Mouse (Mus musculus): ENCODE data around the gene 2900026A02Rik. TPM values are rescaled to one million over a fixed set of nuclear protein-coding genes. Genes with fewer than 3 reads are reported as not detected.

2900026A02Rik gene
- total and polyA plus RNA-seq, 2 experiments: 8.0 to 29.2 TPM

DNA sequence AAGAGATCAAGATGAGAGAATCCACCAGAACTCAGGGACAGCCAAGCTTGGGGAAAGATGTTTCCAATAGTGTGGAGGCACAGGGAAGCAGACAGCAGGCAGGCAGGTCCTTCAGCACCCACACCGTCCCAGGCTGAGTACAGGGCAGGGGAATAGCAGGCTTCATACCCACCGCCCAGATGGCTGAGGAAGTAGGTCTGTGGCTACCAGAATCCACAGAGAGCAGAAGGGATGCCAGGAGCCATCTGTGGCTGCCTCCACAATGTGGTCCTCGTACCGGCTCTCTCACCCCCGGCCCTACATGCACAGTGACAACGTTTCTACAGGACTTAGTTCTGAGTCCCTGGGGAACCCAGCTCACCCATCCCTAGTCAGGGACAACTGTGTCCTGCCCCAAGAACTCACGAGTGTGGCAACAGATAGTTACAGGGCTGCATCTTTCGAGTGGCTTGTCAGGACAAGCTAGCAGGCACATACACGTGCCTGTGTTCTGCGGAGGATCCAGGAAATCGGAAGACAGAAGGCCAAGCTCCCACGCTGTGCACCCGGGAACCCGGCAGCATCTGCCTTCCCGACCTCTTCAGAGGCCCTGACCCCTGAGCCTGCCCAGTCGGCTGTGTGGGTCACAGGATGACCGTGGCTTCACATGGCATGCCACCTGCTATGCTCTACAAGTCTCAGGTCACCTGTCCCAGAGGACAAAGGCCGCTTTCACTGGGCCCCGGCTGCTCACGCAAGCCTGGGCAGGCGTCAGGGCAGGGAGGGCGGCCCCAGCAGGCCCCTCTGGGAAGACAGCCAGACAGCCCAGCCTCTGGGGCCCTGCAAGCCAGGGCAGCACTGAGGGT, 68.2 kb downstream of the 2900026A02Rik start:
- 11% methylated on average over 22 of the region's 22 CpGs for WGBS
- DNase-seq (ENCODE audit: extremely low read depth, low read depth, low spot score): peak; percentile 98

DNA sequence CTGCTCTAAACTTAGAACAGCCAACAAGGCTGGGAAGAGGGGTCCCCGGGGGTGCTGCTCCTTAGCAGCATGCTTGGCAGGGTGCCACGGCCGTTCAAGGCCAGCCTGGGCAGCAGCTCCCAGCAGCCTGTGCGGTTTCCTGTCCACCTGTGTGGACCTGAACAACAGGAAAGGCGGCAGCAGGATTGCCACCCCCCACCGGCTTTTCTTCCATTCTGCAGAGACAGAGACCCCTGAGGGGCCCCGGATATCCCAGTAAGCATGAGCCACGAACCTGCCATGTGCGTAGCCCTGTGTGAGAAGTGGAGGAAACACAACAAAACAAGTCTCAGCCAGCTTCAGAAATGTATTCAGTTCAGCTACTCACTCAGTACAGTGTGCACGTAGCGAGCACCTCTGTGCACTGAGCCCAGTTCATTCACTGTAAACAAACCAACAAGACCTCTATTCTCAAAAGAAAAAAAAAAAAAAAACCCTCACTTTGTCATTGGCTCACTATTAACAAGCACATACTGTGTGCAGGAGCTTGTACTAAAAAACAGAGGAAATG, 69.4 kb downstream of the 2900026A02Rik start:
- Histone ChIP-seq H3K27ac (replicated peaks; ENCODE audit: insufficient read depth, low read depth, low read length) (peak overlapping the region; percentile 43), H3K9ac (ENCODE audit: low read depth, low read length) (peak overlapping the region; percentile 15), H3K4me1 (ENCODE audit: control insufficient read depth, insufficient read depth, low read length) (peaks cover 57% of the 10 kb centered on the region)

More for the DNA sequence above, 68.2 kb downstream of the 2900026A02Rik start:
- Histone ChIP-seq H3K4me1 (ENCODE audit: control insufficient read depth, insufficient read depth, low read length) (peaks cover 48% of the 10 kb centered on the region), H3K27ac (replicated peaks; ENCODE audit: insufficient read depth, low read depth, low read length) (peak overlapping the region; percentile 94), H3K27me3 (ENCODE audit: control insufficient read depth, insufficient read depth, low read length) (no peaks in the 10 kb centered on the region), H3K9ac (ENCODE audit: low read depth, low read length) (peak overlapping the region; percentile 53), H3K4me3 (ENCODE audit: insufficient read depth, low read depth, low read length) (peak overlapping the region; percentile 49), H3K79me2 (ENCODE audit: control insufficient read depth, insufficient read depth, low read length) (peaks cover 13% of the 10 kb centered on the region), H3K36me3 (ENCODE audit: control insufficient read depth, insufficient read depth, low read length) (no peaks in the 10 kb centered on the region)
- no peak for TF ChIP-seq POLR2A (IDR thresholded peaks at IDR 0.05; ENCODE audit: extremely low read depth, insufficient read depth, low read length)

GRCm38 (mm10) chr5:113150871-113151553, 70.0 kb downstream of the 2900026A02Rik start:
- Histone ChIP-seq H3K4me1 (ENCODE audit: control insufficient read depth, insufficient read depth, low read length) (peaks cover 62% of the 10 kb centered on the region), H3K36me3 (ENCODE audit: control insufficient read depth, insufficient read depth, low read length) (no peaks in the 10 kb centered on the region), H3K27me3 (ENCODE audit: control insufficient read depth, insufficient read depth, low read length) (no peaks in the 10 kb centered on the region), H3K27ac (replicated peaks; ENCODE audit: insufficient read depth, low read depth, low read length) (peak overlapping the region; percentile 43), H3K9ac (ENCODE audit: low read depth, low read length) (peak overlapping the region; percentile 15; the same call in 1 of the 2 replicates), H3K79me2 (ENCODE audit: control insufficient read depth, insufficient read depth, low read length) (peaks cover 13% of the 10 kb centered on the region), H3K4me3 (ENCODE audit: insufficient read depth, low read depth, low read length) (no peak overlapping the region)
- peak; percentile 64 for DNase-seq (ENCODE audit: extremely low read depth, low read depth, low spot score)
- TF ChIP-seq CTCF (IDR thresholded peaks at IDR 0.05; ENCODE audit: low read depth, low read length) (no peak), POLR2A (IDR thresholded peaks at IDR 0.05; ENCODE audit: extremely low read depth, insufficient read depth, low read length) (no peak)
- WGBS: 36% methylated on average over 9 of the region's 9 CpGs

More for the DNA sequence above, 69.4 kb downstream of the 2900026A02Rik start:
- no peaks in the 10 kb centered on the region for H3K36me3 ChIP-seq (ENCODE audit: control insufficient read depth, insufficient read depth, low read length)
- WGBS: 25% methylated on average over 11 of the region's 11 CpGs
- no peak overlapping the region for H3K4me3 ChIP-seq (ENCODE audit: insufficient read depth, low read depth, low read length)
- peaks cover 13% of the 10 kb centered on the region for H3K79me2 ChIP-seq (ENCODE audit: control insufficient read depth, insufficient read depth, low read length)
- DNase-seq (ENCODE audit: extremely low read depth, low read depth, low spot score): no peak
- no peaks in the 10 kb centered on the region for H3K27me3 ChIP-seq (ENCODE audit: control insufficient read depth, insufficient read depth, low read length)
- TF ChIP-seq CTCF (IDR thresholded peaks at IDR 0.05; ENCODE audit: low read depth, low read length): no peak
- no peak for TF ChIP-seq POLR2A (IDR thresholded peaks at IDR 0.05; ENCODE audit: extremely low read depth, insufficient read depth, low read length)

DNA sequence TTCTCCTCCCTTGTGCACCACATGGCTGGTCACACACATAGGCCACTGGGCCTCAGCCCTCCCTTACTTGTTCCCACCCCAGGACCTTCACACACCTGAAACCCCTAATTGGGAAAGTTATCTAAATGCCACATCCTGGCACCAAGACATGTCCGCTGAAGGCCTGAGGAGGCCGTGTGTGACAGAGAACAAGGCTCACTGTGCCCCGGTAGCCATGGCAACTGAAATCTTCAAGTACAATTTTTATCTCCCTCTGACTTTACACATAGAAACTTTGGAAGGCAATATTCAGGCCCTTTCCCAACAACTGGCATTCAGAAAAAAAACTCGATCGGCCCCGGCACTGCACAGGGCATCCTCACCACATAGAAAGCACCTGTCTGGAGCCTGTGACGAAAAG, 72.0 kb downstream of the 2900026A02Rik start:
- no peak for TF ChIP-seq POLR2A (IDR thresholded peaks at IDR 0.05; ENCODE audit: extremely low read depth, insufficient read depth, low read length)
- no peak for TF ChIP-seq CTCF (IDR thresholded peaks at IDR 0.05; ENCODE audit: low read depth, low read length)
- no peak overlapping the region for H3K4me3 ChIP-seq (ENCODE audit: insufficient read depth, low read depth, low read length)
- no peaks in the 10 kb centered on the region for H3K27me3 ChIP-seq (ENCODE audit: control insufficient read depth, insufficient read depth, low read length)
- no peak for DNase-seq (ENCODE audit: extremely low read depth, low read depth, low spot score)
- peak overlapping the region; percentile 1 for H3K9ac ChIP-seq (ENCODE audit: low read depth, low read length)
- H3K27ac ChIP-seq (replicated peaks; ENCODE audit: insufficient read depth, low read depth, low read length): peak overlapping the region; percentile 35
- peaks cover 13% of the 10 kb centered on the region for H3K79me2 ChIP-seq (ENCODE audit: control insufficient read depth, insufficient read depth, low read length)
- WGBS: 62% methylated on average over 7 of the region's 7 CpGs
- H3K4me1 ChIP-seq (ENCODE audit: control insufficient read depth, insufficient read depth, low read length): peaks cover 64% of the 10 kb centered on the region
- H3K36me3 ChIP-seq (ENCODE audit: control insufficient read depth, insufficient read depth, low read length): no peaks in the 10 kb centered on the region

DNA sequence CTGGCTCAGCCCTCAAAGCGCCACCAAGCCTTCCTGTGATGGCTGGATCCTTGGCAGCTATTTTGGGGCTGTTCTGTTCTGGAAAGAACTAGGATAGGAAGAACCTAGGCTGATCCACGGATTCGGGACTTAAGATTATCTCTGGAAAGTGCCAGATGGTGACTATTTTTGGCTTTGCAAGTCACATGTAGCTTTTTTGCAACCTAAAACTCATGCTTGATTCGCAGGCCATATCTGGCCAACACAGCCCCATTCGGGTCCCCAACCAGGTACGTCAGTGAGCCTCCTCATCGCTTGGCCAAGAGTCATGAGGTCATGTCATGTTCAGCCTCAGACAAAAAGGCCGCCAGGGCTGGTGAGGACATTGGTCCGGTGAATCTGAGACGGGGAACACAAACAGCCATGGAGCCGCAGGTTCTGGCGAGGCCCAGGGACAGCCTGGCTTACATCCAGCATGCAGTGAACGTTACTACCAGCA, 73.0 kb downstream of the 2900026A02Rik start:
- Histone ChIP-seq H3K27ac (replicated peaks; ENCODE audit: insufficient read depth, low read depth, low read length) (peak overlapping the region; percentile 79), H3K36me3 (ENCODE audit: control insufficient read depth, insufficient read depth, low read length) (no peaks in the 10 kb centered on the region), H3K79me2 (ENCODE audit: control insufficient read depth, insufficient read depth, low read length) (peaks cover 13% of the 10 kb centered on the region), H3K9ac (ENCODE audit: low read depth, low read length) (peak overlapping the region; percentile 29), H3K4me3 (ENCODE audit: insufficient read depth, low read depth, low read length) (no peak overlapping the region), H3K27me3 (ENCODE audit: control insufficient read depth, insufficient read depth, low read length) (no peaks in the 10 kb centered on the region), H3K4me1 (ENCODE audit: control insufficient read depth, insufficient read depth, low read length) (peaks cover 63% of the 10 kb centered on the region)
- 20% methylated on average over 13 of the region's 13 CpGs for WGBS
- TF ChIP-seq POLR2A (IDR thresholded peaks at IDR 0.05; ENCODE audit: extremely low read depth, insufficient read depth, low read length) (no peak), CTCF (IDR thresholded peaks at IDR 0.05; ENCODE audit: low read depth, low read length) (no peak)
- DNase-seq (ENCODE audit: extremely low read depth, low read depth, low spot score): peak; percentile 91
